Mouse (Mus musculus) ovary, postnatal 36 days (tissue): ENCODE results near the gene Cplx2.

ENCODE experiments used
- DNase-seq: peaks from one replicate; pipeline ENCODE4 v3.0.0; 2022; ENCODE audit warnings: low spot score, mixed read lengths

Cplx2 gene

DNA sequence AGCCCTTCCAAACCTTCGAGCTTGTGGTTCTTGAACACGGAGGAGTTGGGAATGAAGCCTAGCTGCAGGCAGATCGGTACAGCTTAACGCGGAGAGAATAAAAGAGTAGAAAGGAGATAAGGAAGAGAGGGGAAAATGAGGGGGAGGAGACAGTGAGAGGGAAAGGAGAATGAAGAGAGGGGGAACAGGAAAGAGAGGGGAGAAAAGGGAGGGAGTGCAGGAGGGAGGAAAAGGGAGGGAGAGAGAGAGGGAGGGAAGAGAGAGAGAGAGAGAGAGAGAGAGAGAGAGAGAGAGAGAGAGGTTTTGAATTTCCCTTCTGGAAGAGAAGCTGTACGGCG is at the start of gene Cplx2:
TSS of gene Cplx2 (plus strand) at position 301 of the 338 bp plus-strand sequence.
- DNase-seq: no peak

- DNase-seq: no peak
Measured at GRCm38 (mm10) chr13:54322396-54323306, 48.5 kb upstream of the Cplx2 start.

DNA sequence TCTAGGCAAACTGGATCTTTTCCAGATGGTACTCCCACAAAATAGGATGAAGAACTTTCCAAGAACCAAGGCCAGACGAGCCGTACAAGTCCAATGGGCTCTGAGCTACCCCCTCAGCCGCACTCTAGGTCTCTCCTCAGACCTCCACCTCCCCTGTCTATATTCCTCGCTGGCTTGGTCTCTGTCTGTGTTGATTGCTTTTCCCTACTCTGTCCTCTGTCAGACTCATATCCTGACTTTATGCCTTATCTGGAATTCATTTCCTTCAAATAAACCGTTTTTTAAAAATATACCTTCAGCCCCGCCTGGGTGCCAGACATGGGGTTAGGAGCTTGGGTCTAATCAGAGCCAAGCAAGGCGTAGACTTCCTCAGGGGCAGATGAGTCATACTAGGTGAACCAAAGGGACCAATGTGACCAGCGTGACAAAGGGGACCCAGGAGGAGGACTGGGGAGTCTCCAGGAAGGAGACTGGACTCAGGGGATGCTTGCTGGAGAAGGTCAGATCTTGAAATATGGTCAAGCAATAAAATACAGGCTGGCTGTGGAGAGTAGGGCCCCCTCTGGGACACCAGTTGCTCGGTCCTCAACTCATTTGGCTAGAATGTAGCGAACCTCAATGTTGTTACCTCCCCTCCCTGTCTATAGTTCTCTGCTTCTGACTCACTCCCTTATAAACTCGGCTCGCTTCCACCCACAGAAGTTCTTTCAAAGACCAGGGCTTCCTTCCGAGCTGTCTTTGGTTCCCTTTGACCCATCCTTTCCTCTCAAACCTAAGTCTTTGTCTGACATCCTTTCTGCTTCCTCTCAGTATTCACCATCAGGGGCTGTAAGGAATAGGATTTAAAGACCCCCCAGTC is 47.6 kb upstream of the Cplx2 start:
- DNase-seq: no peak

- no peak for DNase-seq
Measured at GRCm38 (mm10) chr13:54324178-54324577, 47.0 kb upstream of the Cplx2 start.

- no peak for DNase-seq
Measured at GRCm38 (mm10) chr13:54325814-54326213, 45.3 kb upstream of the Cplx2 start.

DNA sequence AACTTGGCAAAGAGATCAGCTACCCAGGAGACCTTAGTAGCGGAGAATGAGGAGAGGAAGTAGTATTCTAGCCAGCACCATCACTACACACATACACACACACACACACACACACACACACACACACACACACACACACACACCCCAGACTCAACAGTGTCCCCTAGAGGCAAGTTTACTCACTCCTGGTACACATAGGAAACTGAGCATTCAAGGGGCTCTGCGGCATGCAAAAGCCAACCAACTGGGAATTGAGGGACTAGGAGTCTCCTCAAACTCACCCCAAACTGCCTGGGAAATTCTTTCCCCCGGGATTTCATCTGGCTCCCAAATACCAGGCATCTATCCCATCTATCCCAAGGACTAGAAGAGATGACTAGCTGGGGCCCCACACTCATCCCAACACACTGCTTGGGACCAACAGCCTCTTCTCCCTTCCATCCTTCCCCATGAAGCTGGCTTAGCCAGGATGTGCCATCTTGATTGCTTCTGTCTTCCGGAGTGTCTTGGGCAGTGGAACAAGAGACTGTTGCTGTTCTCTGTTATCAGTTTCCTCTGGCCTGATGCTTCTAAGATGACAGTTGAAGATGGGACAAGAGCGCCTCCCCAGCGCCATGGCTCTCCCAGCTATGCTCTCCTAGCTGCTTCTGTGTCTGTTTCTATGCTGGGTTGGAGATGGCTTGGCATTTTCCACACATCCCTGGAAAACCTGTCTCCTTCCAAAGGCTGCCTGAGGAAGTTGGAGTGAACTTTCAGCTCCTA is 44.3 kb upstream of the Cplx2 start:
- DNase-seq: no peak

- no peak for DNase-seq
Measured at GRCm38 (mm10) chr13:54328029-54328428, 43.1 kb upstream of the Cplx2 start.

DNA sequence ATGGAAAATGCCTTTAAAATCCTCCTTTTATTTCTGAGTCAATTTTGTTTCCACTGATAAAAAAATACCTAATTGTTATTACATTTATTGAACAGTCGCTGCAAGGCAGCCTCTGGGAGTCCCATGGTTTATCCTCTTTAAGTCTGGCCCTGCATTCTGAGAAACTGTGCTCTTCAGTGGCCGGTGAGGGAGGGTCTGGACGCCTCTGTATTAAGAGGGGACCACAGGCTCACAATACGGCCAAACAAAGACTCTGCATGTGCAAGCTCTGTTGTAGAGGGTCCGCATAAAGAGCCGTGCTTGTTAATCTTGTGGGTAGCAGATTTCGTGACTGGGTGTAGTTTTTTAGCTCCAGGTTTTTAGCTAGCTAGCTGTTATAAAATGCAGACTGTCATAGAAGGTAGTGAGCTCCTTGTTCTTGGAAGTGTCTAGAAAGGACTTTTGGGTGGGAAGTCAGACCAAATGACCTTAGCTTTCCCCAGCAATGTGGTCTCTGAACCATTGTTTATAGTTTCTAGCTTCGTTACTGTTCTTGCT is 42.1 kb upstream of the Cplx2 start:
- DNase-seq: no peak

- DNase-seq: peak; percentile 62
Measured at GRCm38 (mm10) chr13:54331825-54332675, 39.1 kb upstream of the Cplx2 start.

DNA sequence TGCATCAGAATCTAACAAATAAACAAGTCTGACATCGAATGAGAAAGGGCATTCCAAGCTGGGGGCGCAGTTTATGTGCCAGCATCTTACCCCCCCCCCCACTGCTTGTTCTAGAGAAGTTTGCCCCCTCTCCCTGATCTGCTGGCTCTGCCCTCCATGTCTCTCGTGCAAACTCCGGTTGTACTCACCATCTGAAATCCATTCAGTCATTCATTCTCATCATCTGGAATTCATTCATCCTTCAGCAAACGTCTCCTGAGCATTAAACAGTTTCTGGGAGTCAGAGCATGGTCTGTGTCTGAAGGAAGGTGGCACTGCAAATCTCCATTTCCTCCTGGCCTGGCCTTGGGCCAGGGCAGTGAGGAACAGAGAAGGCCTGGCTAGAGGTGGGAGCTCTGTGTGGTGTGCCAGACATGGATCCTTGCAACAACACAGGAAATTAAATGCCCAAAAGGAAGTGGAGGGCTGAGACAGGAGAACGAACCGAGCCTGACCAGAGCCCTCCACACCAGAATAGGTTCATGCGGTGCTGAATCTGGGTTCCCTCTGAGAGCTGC is 38.1 kb upstream of the Cplx2 start:
- DNase-seq: no peak

GRCm38 (mm10) chr13:54337058-54337457 is 34.1 kb upstream of the Cplx2 start:
- no peak for DNase-seq

- peak; percentile 11 for DNase-seq
Measured at GRCm38 (mm10) chr13:54337541-54337940, 33.6 kb upstream of the Cplx2 start.

DNA sequence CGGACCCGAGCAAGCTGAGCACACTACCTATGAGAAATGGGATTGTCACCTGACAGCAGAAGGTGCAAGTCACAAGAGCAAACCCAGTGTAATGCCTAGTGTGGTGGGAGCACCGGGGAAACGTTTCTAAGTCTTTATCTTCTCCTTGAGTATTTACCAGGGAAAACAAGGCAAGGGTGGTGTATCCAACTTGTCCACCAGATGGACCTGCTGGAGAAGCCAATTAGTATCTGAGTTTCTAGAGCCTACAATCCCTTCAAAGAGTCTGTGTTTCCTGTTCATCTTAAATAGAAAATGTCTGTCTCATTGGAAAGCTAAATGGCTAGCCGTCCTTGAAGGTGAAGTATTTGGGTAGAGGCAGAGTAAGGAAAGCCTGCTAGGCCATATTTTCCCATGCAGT is 32.3 kb upstream of the Cplx2 start:
- no peak for DNase-seq

DNA sequence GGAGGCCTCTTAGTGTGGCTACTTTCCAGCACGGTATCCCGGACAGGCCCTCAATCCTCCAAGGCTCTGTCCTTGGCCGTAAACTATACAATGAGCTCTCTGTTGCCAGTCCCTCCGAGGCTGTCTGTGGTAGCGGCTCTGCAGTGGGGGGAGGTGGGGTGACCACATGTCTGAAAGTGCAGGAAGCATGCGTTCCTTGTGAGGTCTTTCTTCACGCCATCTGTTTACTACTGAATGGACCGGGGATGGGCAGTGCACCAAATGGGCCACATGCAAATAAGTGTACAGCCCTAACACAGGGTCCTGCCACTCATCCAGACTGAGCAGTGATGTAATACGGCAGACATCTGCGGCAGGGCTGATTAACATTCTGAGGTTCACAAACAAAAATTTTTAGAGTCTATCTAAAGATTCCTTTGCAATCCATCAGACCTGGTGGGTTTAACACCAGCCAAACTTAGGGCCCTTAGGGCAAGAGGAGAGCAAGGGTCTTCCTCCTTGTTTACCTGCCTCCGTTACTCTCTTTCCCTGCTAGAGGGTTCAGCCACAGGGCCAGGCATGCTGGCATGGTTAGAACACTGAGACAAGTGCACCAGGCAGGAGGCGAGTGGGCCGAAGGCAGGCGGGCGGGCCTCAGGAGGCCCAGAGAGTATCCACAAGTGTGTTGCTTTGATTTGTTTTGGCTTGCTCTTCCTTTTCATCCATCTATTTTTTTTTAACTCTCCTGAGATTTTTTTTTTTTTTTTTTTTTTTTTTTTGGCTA is 25.1 kb upstream of the Cplx2 start:
- DNase-seq: no peak

GRCm38 (mm10) chr13:54348011-54348410 is 23.1 kb upstream of the Cplx2 start:
- no peak for DNase-seq

GRCm38 (mm10) chr13:54349126-54349759 is 21.9 kb upstream of the Cplx2 start:
- no peak for DNase-seq

GRCm38 (mm10) chr13:54357420-54357819 is 13.7 kb upstream of the Cplx2 start:
- peak; percentile 51 for DNase-seq

- DNase-seq: no peak
Measured at GRCm38 (mm10) chr13:54359181-54359580, 12.0 kb upstream of the Cplx2 start.

- DNase-seq: no peak
Measured at GRCm38 (mm10) chr13:54364686-54365085, 6.5 kb upstream of the Cplx2 start.
